Mouse (Mus musculus) forebrain, embryonic 14.5 days (tissue): ENCODE measurements around the gene Armc7. TPM values are rescaled to one million over a fixed set of nuclear protein-coding genes. Genes with fewer than 3 reads are reported as not detected.
"Not testable (repeated sequence)": the region's sequence is repeated elsewhere in the genome, so short reads cannot be mapped to it uniquely, and the experiment has no call there.

Experiments
- ATAC-seq: fragments of 200-750 bp; cut with Nextera tagmentation; 2 replicates; pipeline ENCODE4 v1.8.0; 2017; ENCODE audit warnings: mild to moderate bottlenecking, moderate library complexity
- DNase-seq: peaks from one replicate; pipeline ENCODE4 v3.0.0-alpha.2; 2015; ENCODE audit warnings: low spot score
- H3K27ac ChIP-seq: fragments of 300-500 bp; sonication (generic); 2 replicates; pipeline ENCODE4 v1.5.1; 2014; ENCODE audit warnings: low read depth, mild to moderate bottlenecking, control low read depth, low read length, moderate library complexity
- H3K27me3 ChIP-seq: fragments of 300-500 bp; sonication (generic); replicated peaks from 2 replicates; pipeline ENCODE4 v1.6.1; 2014; ENCODE audit warnings: low read length, control low read depth, mixed read lengths; ENCODE audit not compliant: control insufficient read depth, insufficient read depth
- H3K36me3 ChIP-seq: fragments of 300-500 bp; sonication (generic); 2 replicates; pipeline ENCODE4 v1.6.1; 2014; ENCODE audit warnings: low read length, control low read depth; ENCODE audit not compliant: control insufficient read depth, insufficient read depth
- H3K4me1 ChIP-seq: fragments of 300-500 bp; sonication (generic); 2 replicates; pipeline ENCODE4 v1.6.1; 2014; ENCODE audit warnings: antibody characterized with exemption, low read length, control low read depth; ENCODE audit not compliant: control insufficient read depth, insufficient read depth
- H3K4me2 ChIP-seq: fragments of 300-500 bp; sonication (generic); 2 replicates; pipeline ENCODE4 v1.6.1; 2014; ENCODE audit warnings: mild to moderate bottlenecking, control low read depth, low read length
- H3K4me3 ChIP-seq: fragments of 300-500 bp; sonication (generic); 2 replicates; pipeline ENCODE4 v1.5.1; 2014; ENCODE audit warnings: low read depth, low read length, control low read depth
- H3K9ac ChIP-seq: fragments of 300-500 bp; sonication (generic); 2 replicates; pipeline ENCODE4 v1.6.1; 2014; ENCODE audit warnings: mild to moderate bottlenecking, low read length, control low read depth, moderate library complexity
- H3K9me3 ChIP-seq: fragments of 300-500 bp; sonication (generic); replicated peaks from 2 replicates; pipeline ENCODE4 v1.6.1; 2016; ENCODE audit warnings: low read length, control low read depth, mixed read lengths; ENCODE audit not compliant: control insufficient read depth
- WGBS: fragments of 180-500 bp; shearing (Covaris S2); extraction: QIAGEN DNeasy Blood & Tissue Kit; methylation state at CpG from one replicate; pipeline ENCODE4 v1.1.7; 2014; 5-methylcytosine and 5-hydroxymethylcytosine counted together
- polyA plus RNA-seq: library from polyadenylated mRNA; unstranded; fragments of >200 nt; fragmentation: Nextera tagmentation; extraction: Ambion mirVana; gene quantifications from 2 replicates; pipeline ENCODE4 v1.2.1, GENCODE M21; 2014

Gene Armc7
- polyA plus RNA-seq, 1 experiment from 2014 or later = 11.5 TPM

- H3K4me3 ChIP-seq = no peak within 1 kb of the TSS
- H3K9me3 ChIP-seq = no peaks in the 10 kb centered on the region
- no peak within 1 kb of the TSS for H3K9ac ChIP-seq
- H3K27me3 ChIP-seq = no peaks in the 10 kb centered on the region
- H3K4me1 ChIP-seq = no peaks in the 10 kb centered on the region
- H3K4me2 ChIP-seq = no peak within 1 kb of the TSS
- 73% methylated on average over 16 of the region's 16 CpGs for WGBS
- H3K27ac ChIP-seq = no peak within 1 kb of the TSS
- no peaks in the 10 kb centered on the region for H3K36me3 ChIP-seq
- ATAC-seq (no peak), DNase-seq (no peak)
Observed at GRCm38 (mm10) chr11:115462243-115462891, 13.1 kb upstream of the Armc7 start, which contains the start of gene Slc16a5. Gene Slc16a5 (plus strand): TSS chr11:115462474.

GRCm38 (mm10) chr11:115463397-115463796 lies 12.1 kb upstream of the Armc7 start:
- WGBS = 84% methylated on average over 11 of the region's 11 CpGs
- H3K27ac ChIP-seq = no peak overlapping the region
- ATAC-seq (no peak), DNase-seq (no peak)
- H3K27me3 ChIP-seq = no peaks in the 10 kb centered on the region
- no peak overlapping the region for H3K9ac ChIP-seq
- H3K9me3 ChIP-seq = no peaks in the 10 kb centered on the region
- H3K4me2 ChIP-seq = no peak overlapping the region
- H3K36me3 ChIP-seq = no peaks in the 10 kb centered on the region
- H3K4me1 ChIP-seq = no peaks in the 10 kb centered on the region
- no peak overlapping the region for H3K4me3 ChIP-seq

GRCm38 (mm10) chr11:115464851-115465250 lies 10.6 kb upstream of the Armc7 start:
- WGBS = 91% methylated on average over 8 of the region's 8 CpGs
- no peaks in the 10 kb centered on the region for H3K4me1 ChIP-seq
- DNase-seq (no peak), ATAC-seq (no peak)
- H3K27ac ChIP-seq = no peak overlapping the region
- H3K4me3 ChIP-seq = no peak overlapping the region
- H3K4me2 ChIP-seq = no peak overlapping the region
- H3K9me3 ChIP-seq = no peaks in the 10 kb centered on the region
- no peaks in the 10 kb centered on the region for H3K36me3 ChIP-seq
- H3K9ac ChIP-seq = no peak overlapping the region
- H3K27me3 ChIP-seq = no peaks in the 10 kb centered on the region

GRCm38 (mm10) chr11:115467217-115467618 lies 8.2 kb upstream of the Armc7 start:
- 53% methylated on average over 4 of the region's 4 CpGs for WGBS
- ATAC-seq = no peak
- H3K4me2 ChIP-seq = no peak overlapping the region

GRCm38 (mm10) chr11:115472183-115472582 lies 3.3 kb upstream of the Armc7 start:
- WGBS = 86% methylated on average over 7 of the region's 7 CpGs
- Histone ChIP-seq H3K4me1 (peaks cover 17% of the 10 kb centered on the region), H3K27me3 (no peaks in the 10 kb centered on the region), H3K36me3 (no peaks in the 10 kb centered on the region), H3K4me2 (no peak overlapping the region), H3K9ac (no peak overlapping the region), H3K27ac (no peak overlapping the region), H3K9me3 (no peaks in the 10 kb centered on the region), H3K4me3 (no peak overlapping the region)
- no peak for DNase-seq
- ATAC-seq = no peak

More at GRCm38 (mm10) chr11:115467217-115467618, 8.2 kb upstream of the Armc7 start:
- Histone ChIP-seq H3K4me3 (no peak overlapping the region), H3K36me3 (no peaks in the 10 kb centered on the region), H3K9me3 (no peaks in the 10 kb centered on the region), H3K27ac (no peak overlapping the region), H3K4me1 (no peaks in the 10 kb centered on the region), H3K27me3 (no peaks in the 10 kb centered on the region), H3K9ac (no peak overlapping the region)
- DNase-seq = no peak

- H3K4me2 ChIP-seq = no peak overlapping the region
- no peaks in the 10 kb centered on the region for H3K9me3 ChIP-seq
- no peak overlapping the region for H3K27ac ChIP-seq
- no peak overlapping the region for H3K9ac ChIP-seq
- WGBS = 31% methylated on average over 15 of the region's 15 CpGs
- no peaks in the 10 kb centered on the region for H3K36me3 ChIP-seq
- H3K27me3 ChIP-seq = no peaks in the 10 kb centered on the region
- peak; percentile 30; the same call in 1 of the 2 replicates for ATAC-seq
- H3K4me1 ChIP-seq = peaks cover 18% of the 10 kb centered on the region
- no peak overlapping the region for H3K4me3 ChIP-seq
- peak; percentile 97 for DNase-seq
Observed at GRCm38 (mm10) chr11:115473626-115474275, 1.7 kb upstream of the Armc7 start.

- ATAC-seq = no peak; the same call in 1 of the 2 replicates
- DNase-seq = no peak
- Histone ChIP-seq H3K9ac (peak overlapping the region; percentile 66), H3K4me1 (peaks cover 18% of the 10 kb centered on the region), H3K4me2 (peak overlapping the region; percentile 95), H3K27me3 (no peaks in the 10 kb centered on the region), H3K4me3 (peak overlapping the region; percentile 65), H3K9me3 (no peaks in the 10 kb centered on the region), H3K36me3 (no peaks in the 10 kb centered on the region), H3K27ac (0 out of 2 replicates have a peak overlapping the region, but pooled peaks have one; percentile 0)
- 5% methylated on average over 28 of the region's 28 CpGs for WGBS
Observed at GRCm38 (mm10) chr11:115475758-115476237, 331 bp downstream of the Armc7 start.

- not testable (repeated sequence) for DNase-seq, ATAC-seq, H3K9me3 ChIP-seq, H3K36me3 ChIP-seq, H3K27me3 ChIP-seq, H3K27ac ChIP-seq
- WGBS = 79% methylated on average over 4 of the region's 4 CpGs
- H3K9ac ChIP-seq = peak overlapping the region; percentile 66
- H3K4me1 ChIP-seq = peaks cover 18% of the 10 kb centered on the region
- H3K4me2 ChIP-seq = peak overlapping the region; percentile 95
- H3K4me3 ChIP-seq = peak overlapping the region; percentile 65
Observed at GRCm38 (mm10) chr11:115476630-115477029, 1.2 kb downstream of the Armc7 start.

- peaks cover 18% of the 10 kb centered on the region for H3K4me1 ChIP-seq
- DNase-seq, H3K27me3 ChIP-seq, H3K9me3 ChIP-seq, H3K9ac ChIP-seq, H3K4me2 ChIP-seq, H3K36me3 ChIP-seq, H3K4me3 ChIP-seq, H3K27ac ChIP-seq, ATAC-seq: not testable (repeated sequence)
- WGBS = 90% methylated on average over 7 of the region's 7 CpGs
Observed at GRCm38 (mm10) chr11:115477388-115477787, 1.9 kb downstream of the Armc7 start.
